24 mouse cellular contexts compared by ENCODE assay signal in the genomic region with DNA sequence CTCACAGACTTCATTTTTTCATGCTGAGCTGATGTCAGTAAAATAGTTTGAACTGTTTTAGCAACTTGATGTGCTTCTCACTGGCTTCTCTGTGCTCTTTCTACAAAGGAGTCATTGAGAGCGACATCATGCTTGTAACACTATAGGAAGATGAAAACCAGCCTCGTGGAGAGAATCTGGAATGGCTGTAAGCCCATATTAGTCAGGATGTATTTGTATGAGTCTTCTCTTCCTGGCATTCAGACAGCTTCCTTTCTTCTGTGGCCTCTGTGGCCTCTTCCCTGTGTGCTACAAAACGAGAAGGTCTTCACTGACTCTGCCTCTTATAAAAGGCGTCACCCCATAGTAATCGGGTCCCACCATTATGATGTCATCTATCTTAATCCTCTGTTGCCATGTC.
DNase-seq lines count a peak whose midpoint lies in the region; ATAC-seq and TF ChIP-seq lines count a peak whose summit lies in the region.
"Had no signal": no experiment of that assay in that cellular context is flagged by ENCODE, and none has a peak within 500 bp of the region (broad histone marks: within the 10 kb centered on the region; RNA-seq: fewer than 3 reads in every experiment).

No protein-coding gene starts in this region.

- 0 out of 2 replicates have a peak, but pooled peaks have one; percentile 23 for ATAC-seq in heart, embryonic 16.5 days (replicated peaks; ENCODE audit: extremely low read depth, insufficient read depth, low FRiP score)
- ATAC-seq in lung, postnatal 0 days, result peak; percentile 32; the same call in 1 of the 2 replicates
- ATAC-seq: hindbrain, embryonic 16.5 days; intestine, embryonic 16.5 days; liver, embryonic 12.5 days had no signal

- TF ChIP-seq POLR2A in lung, adult 2 months (IDR thresholded peaks at IDR 0.05; ENCODE audit: borderline replicate concordance, extremely low read depth, low read depth, low read length), result no peak

- no peak for TF ChIP-seq CTCF in lung, postnatal 0 days (IDR thresholded peaks at IDR 0.05)
- no peak for TF ChIP-seq CTCF in lung, adult 2 months (IDR thresholded peaks at IDR 0.05; ENCODE audit: insufficient read depth, low read length)

- no peak overlapping the region; the same call in 1 of the 2 replicates for H3K9ac ChIP-seq in heart, embryonic 16.5 days (ENCODE audit: low read length)
- H3K9ac ChIP-seq in lung, postnatal 0 days (replicated peaks; ENCODE audit: low read depth), result no peak overlapping the region
- H3K9ac ChIP-seq: embryonic facial prominence, embryonic 12.5 days; forebrain, embryonic 12.5 days; limb, embryonic 12.5 days; liver, embryonic 12.5 days; lung, embryonic 15.5 days had no signal

- TF ChIP-seq EP300 in lung, postnatal 0 days (IDR thresholded peaks at IDR 0.05), result 0 out of 2 replicates have a peak, but pooled peaks have one; percentile 9

- 23% methylated on average over 5 of the region's 5 CpGs for WGBS in heart, embryonic 16.5 days
- WGBS in heart, embryonic 10.5 days, result 63% methylated on average over 5 of the region's 5 CpGs
- WGBS in lung, postnatal 0 days, result 57% methylated on average over 5 of the region's 5 CpGs
- WGBS in lung, adult 2 months, result 43% methylated on average over 5 of the region's 5 CpGs

- DNase-seq in embryo, embryonic 10.5 days (ENCODE audit: low spot score), result peak; percentile 10
- DNase-seq in embryo, embryonic 10 days (ENCODE audit: low spot score), result no peak
- no peak for DNase-seq in heart, embryonic 10.5 days (ENCODE audit: low spot score)
- DNase-seq in lung, postnatal 0 days (ENCODE audit: low spot score), result peak; percentile 17
- DNase-seq in lung, adult 2 months, result no peak
- DNase-seq in Muller cell, postnatal 12 days (ENCODE audit: inconsistent ontology term), result peak; percentile 84
- no peak for DNase-seq in right cerebral cortex, postnatal 25 days
- DNase-seq: adrenal gland, postnatal 14 days; cerebellum, adult 9-10 months; gastrocnemius, adult 2 months; kidney, postnatal 36 days; layer of hippocampus, postnatal 36 days; thymus, postnatal 14 days had no signal

- no peak overlapping the region for H3K4me3 ChIP-seq in heart, embryonic 16.5 days (ENCODE audit: low read length)
- H3K4me3 ChIP-seq in heart, embryonic 10.5 days, result no peak overlapping the region
- no peak overlapping the region for H3K4me3 ChIP-seq in lung, postnatal 0 days (ENCODE audit: low read depth, low read length)
- no peak overlapping the region for H3K4me3 ChIP-seq in lung, adult 2 months (replicated peaks; ENCODE audit: extremely low read depth, low read depth, low read length)
- H3K4me3 ChIP-seq: embryonic facial prominence, embryonic 12.5 days; erythroblast, embryonic 14.5 days; forebrain, embryonic 12.5 days; gastrocnemius, adult 2 months; hindbrain, embryonic 10.5 days; limb, embryonic 12.5 days; liver, embryonic 12.5 days; lung, embryonic 15.5 days had no signal

- H3K36me3 ChIP-seq in heart, embryonic 16.5 days (ENCODE audit: control insufficient read depth, insufficient read depth), result no peaks in the 10 kb centered on the region
- H3K36me3 ChIP-seq in heart, embryonic 10.5 days, result no peaks in the 10 kb centered on the region
- no peaks in the 10 kb centered on the region for H3K36me3 ChIP-seq in lung, postnatal 0 days (ENCODE audit: insufficient read depth, low read length)
- H3K36me3 ChIP-seq: embryonic facial prominence, embryonic 12.5 days; forebrain, embryonic 12.5 days; hindbrain, embryonic 10.5 days; limb, embryonic 12.5 days; liver, embryonic 12.5 days; lung, embryonic 15.5 days had no signal

- peaks cover 5% of the 10 kb centered on the region; the same call in 1 of the 2 replicates for H3K4me1 ChIP-seq in heart, embryonic 16.5 days (ENCODE audit: control insufficient read depth, insufficient read depth, low read length)
- H3K4me1 ChIP-seq in heart, embryonic 10.5 days, result peaks cover 5% of the 10 kb centered on the region; the same call in 1 of the 2 replicates
- no peaks in the 10 kb centered on the region for H3K4me1 ChIP-seq in lung, postnatal 0 days (ENCODE audit: insufficient read depth, low read depth, low read length)
- peaks cover 6% of the 10 kb centered on the region for H3K4me1 ChIP-seq in lung, adult 2 months (ENCODE audit: control insufficient read depth, insufficient read depth, low read length)
- H3K4me1 ChIP-seq: embryonic facial prominence, embryonic 12.5 days; limb, embryonic 12.5 days; liver, embryonic 12.5 days; lung, embryonic 15.5 days had no signal

- peak overlapping the region; percentile 58 for H3K27ac ChIP-seq in heart, embryonic 16.5 days (ENCODE audit: low read length)
- no peak overlapping the region for H3K27ac ChIP-seq in heart, embryonic 10.5 days
- H3K27ac ChIP-seq in lung, postnatal 0 days (ENCODE audit: low read length), result no peak overlapping the region
- H3K27ac ChIP-seq: embryonic facial prominence, embryonic 12.5 days; forebrain, embryonic 12.5 days; gastrocnemius, adult 2 months; hindbrain, embryonic 10.5 days; limb, embryonic 12.5 days; liver, embryonic 12.5 days; lung, embryonic 15.5 days had no signal

- peak overlapping the region; percentile 36 for H3K4me2 ChIP-seq in heart, embryonic 16.5 days (ENCODE audit: low read depth, low read length)
- no peak overlapping the region for H3K4me2 ChIP-seq in lung, postnatal 0 days (replicated peaks; ENCODE audit: low read depth, low read length)
- H3K4me2 ChIP-seq: embryonic facial prominence, embryonic 12.5 days; forebrain, embryonic 12.5 days; heart, embryonic 11.5 days; limb, embryonic 12.5 days; liver, embryonic 12.5 days; lung, embryonic 15.5 days had no signal

- no peaks in the 10 kb centered on the region for H3K9me3 ChIP-seq in heart, embryonic 16.5 days (replicated peaks; ENCODE audit: control insufficient read depth, low read length)
- no peaks in the 10 kb centered on the region for H3K9me3 ChIP-seq in heart, embryonic 10.5 days
- no peaks in the 10 kb centered on the region for H3K9me3 ChIP-seq in lung, postnatal 0 days (ENCODE audit: low read length)
- H3K9me3 ChIP-seq: embryonic facial prominence, embryonic 12.5 days; forebrain, embryonic 12.5 days; hindbrain, embryonic 10.5 days; limb, embryonic 12.5 days; liver, embryonic 12.5 days; lung, embryonic 15.5 days had no signal

- H3K27me3 ChIP-seq in heart, embryonic 16.5 days (ENCODE audit: control insufficient read depth, insufficient read depth, low read length), result no peaks in the 10 kb centered on the region
- H3K27me3 ChIP-seq in heart, embryonic 10.5 days (ENCODE audit: insufficient read depth, poor library complexity, severe bottlenecking), result no peaks in the 10 kb centered on the region
- no peaks in the 10 kb centered on the region for H3K27me3 ChIP-seq in lung, postnatal 0 days (replicated peaks; ENCODE audit: insufficient read depth, low read length)
- H3K27me3 ChIP-seq: embryonic facial prominence, embryonic 12.5 days; forebrain, embryonic 12.5 days; limb, embryonic 12.5 days; liver, embryonic 12.5 days; lung, embryonic 15.5 days had no signal

Comparison
In these comparisons a context has a peak if more than half of its experiments do, and no peak if none do; other contexts are left out.
1. DNase-seq: peak in embryo, embryonic 10.5 days (single experiment), lung, postnatal 0 days (single experiment) and Muller cell, postnatal 12 days (single experiment); none in embryo, embryonic 10 days (single experiment), heart, embryonic 10.5 days (single experiment), lung, adult 2 months (single experiment) and right cerebral cortex, postnatal 25 days (single experiment).